Mouse (Mus musculus) neural tube, embryonic 14.5 days (tissue): Measurements from ENCODE around the gene Evc2. TPM values are rescaled to one million over a fixed set of nuclear protein-coding genes. Genes with fewer than 3 reads are reported as not detected.

Source experiments
- ATAC-seq: fragments of 200-750 bp; cut with Nextera tagmentation; 2 replicates; pipeline ENCODE4 v1.8.0; 2017; ENCODE audit warnings: low read depth, mild to moderate bottlenecking, moderate TSS enrichment, moderate library complexity
- H3K27ac ChIP-seq: fragments of 300-500 bp; sonication (generic); 2 replicates; pipeline ENCODE4 v1.5.1; 2014; ENCODE audit warnings: low read depth, mild to moderate bottlenecking, control low read depth, low read length, moderate library complexity, mixed read lengths
- H3K27me3 ChIP-seq: fragments of 300-500 bp; sonication (generic); 2 replicates; pipeline ENCODE4 v1.6.1; 2014; ENCODE audit warnings: low read length; ENCODE audit not compliant: control insufficient read depth, insufficient read depth
- H3K36me3 ChIP-seq: fragments of 300-500 bp; sonication (generic); 2 replicates; pipeline ENCODE4 v1.6.1; 2014; ENCODE audit warnings: low read length, mixed read lengths; ENCODE audit not compliant: control insufficient read depth, insufficient read depth
- H3K4me1 ChIP-seq: fragments of 300-500 bp; sonication (generic); 2 replicates; pipeline ENCODE4 v1.6.1; 2014; ENCODE audit warnings: low read length; ENCODE audit not compliant: control insufficient read depth, insufficient read depth
- H3K4me2 ChIP-seq: fragments of 300-500 bp; sonication (generic); 2 replicates; pipeline ENCODE4 v1.6.1; 2014; ENCODE audit warnings: mild to moderate bottlenecking, low read depth, low read length, control low read depth
- H3K4me3 ChIP-seq: fragments of 300-500 bp; sonication (generic); 2 replicates; pipeline ENCODE4 v1.5.1; 2014; ENCODE audit warnings: low read depth, low read length, control low read depth, mixed read lengths
- H3K9ac ChIP-seq: fragments of 300-500 bp; sonication (generic); replicated peaks from 2 replicates; pipeline ENCODE4 v1.6.1; 2014; ENCODE audit warnings: low read depth, mild to moderate bottlenecking, control low read depth, low read length, mixed read lengths
- H3K9me3 ChIP-seq: fragments of 300-500 bp; sonication (generic); 2 replicates; pipeline ENCODE4 v1.6.1; 2016; ENCODE audit warnings: low read length; ENCODE audit not compliant: control insufficient read depth
- WGBS: fragments of 180-500 bp; shearing (Covaris S2); extraction: QIAGEN DNeasy Blood & Tissue Kit; methylation state at CpG from one replicate; pipeline ENCODE4 v1.1.7; 2014; 5-methylcytosine and 5-hydroxymethylcytosine counted together
- polyA plus RNA-seq: library from polyadenylated mRNA; unstranded; fragments of >200 nt; fragmentation: Nextera tagmentation; extraction: Ambion mirVana; gene quantifications from 2 replicates; pipeline ENCODE4 v1.2.1, GENCODE M21; 2014

Evc2 gene
- polyA plus RNA-seq, 1 experiment from 2014 or later = 3.7 TPM

- Histone ChIP-seq H3K27ac (no peak overlapping the region), H3K36me3 (no peaks in the 10 kb centered on the region), H3K9ac (no peak overlapping the region), H3K4me2 (no peak overlapping the region), H3K4me3 (no peak overlapping the region), H3K9me3 (no peaks in the 10 kb centered on the region), H3K4me1 (no peaks in the 10 kb centered on the region), H3K27me3 (no peaks in the 10 kb centered on the region)
- ATAC-seq = no peak
- WGBS = 74% methylated on average over 3 of the region's 3 CpGs
Observed at GRCm38 (mm10) chr5:37472025-37472608, 133.8 kb downstream of the Evc2 start.

Other genes starting within 250 kb of the Evc2 start
- 908 and 937 TPM in 2 replicates for gene Crmp1, start 96.6 kb upstream of the Evc2 start, polyA plus RNA-seq
- 2.8 and 3.5 TPM in 2 replicates for gene Evc, start 1.6 kb upstream of the Evc2 start, polyA plus RNA-seq